Mouse (Mus musculus) layer of hippocampus, adult 9-11 months (tissue): Measurements from ENCODE around the gene Vdr.

ENCODE experiments used
- DNase-seq: peaks from one replicate; pipeline ENCODE4 v3.0.0; 2022

Gene Vdr

GRCm38 (mm10) chr15:97828221-97828842, 82.1 kb downstream of the Vdr start:
- peak; percentile 60 for DNase-seq

- DNase-seq, result no peak
Observed at GRCm38 (mm10) chr15:97827401-97827800, 83.0 kb downstream of the Vdr start.

- DNase-seq, result no peak
Observed at GRCm38 (mm10) chr15:97826588-97827261, 83.7 kb downstream of the Vdr start.

- DNase-seq, result no peak
Observed at GRCm38 (mm10) chr15:97825941-97826587, 84.4 kb downstream of the Vdr start.

GRCm38 (mm10) chr15:97825071-97825940, 85.1 kb downstream of the Vdr start:
- DNase-seq, result peak; percentile 85

GRCm38 (mm10) chr15:97824042-97824441, 86.4 kb downstream of the Vdr start:
- no peak for DNase-seq

- DNase-seq, result no peak
Observed at GRCm38 (mm10) chr15:97823479-97823878, 87.0 kb downstream of the Vdr start.

- no peak for DNase-seq
Observed at GRCm38 (mm10) chr15:97822545-97823228, 87.7 kb downstream of the Vdr start.

GRCm38 (mm10) chr15:97821983-97822363, 88.5 kb downstream of the Vdr start:
- no peak for DNase-seq

- DNase-seq, result no peak
Observed at GRCm38 (mm10) chr15:97821321-97821982, 89.0 kb downstream of the Vdr start.

GRCm38 (mm10) chr15:97819937-97820336, 90.5 kb downstream of the Vdr start:
- DNase-seq, result no peak

- DNase-seq, result no peak
Observed at GRCm38 (mm10) chr15:97816199-97816994, 94.0 kb downstream of the Vdr start.

GRCm38 (mm10) chr15:97815254-97815653, 95.2 kb downstream of the Vdr start:
- no peak for DNase-seq

GRCm38 (mm10) chr15:97814703-97815102, 95.7 kb downstream of the Vdr start:
- no peak for DNase-seq

- no peak for DNase-seq
Observed at GRCm38 (mm10) chr15:97813452-97814204, 96.8 kb downstream of the Vdr start.

GRCm38 (mm10) chr15:97812875-97813274, 97.6 kb downstream of the Vdr start:
- no peak for DNase-seq

- DNase-seq, result peak; percentile 96
Observed at GRCm38 (mm10) chr15:97812126-97812525, 98.3 kb downstream of the Vdr start.

- no peak for DNase-seq
Observed at GRCm38 (mm10) chr15:97811307-97811706, 99.1 kb downstream of the Vdr start.

GRCm38 (mm10) chr15:97810399-97810798, 100.0 kb downstream of the Vdr start:
- DNase-seq, result no peak

GRCm38 (mm10) chr15:97809942-97810341, 100.5 kb downstream of the Vdr start:
- no peak for DNase-seq
